Mouse (Mus musculus) liver, embryonic 13.5 days (tissue): ENCODE data around the gene Tpgs1. TPM values are rescaled to one million over a fixed set of nuclear protein-coding genes. Genes with fewer than 3 reads are reported as not detected.

Experiments
- ATAC-seq: fragments of 200-750 bp; cut with Nextera tagmentation; 2 replicates; pipeline ENCODE4 v1.8.0; 2017; ENCODE audit warnings: low read depth, mild to moderate bottlenecking, moderate number of reproducible peaks, moderate library complexity
- DNase-seq: peaks from one replicate; pipeline ENCODE4 v3.0.0; 2022
- H3K27ac ChIP-seq: fragments of 300-500 bp; sonication (generic); 2 replicates; pipeline ENCODE4 v1.5.1; 2015; ENCODE audit warnings: moderate library complexity, mild to moderate bottlenecking, inconsistent platforms
- H3K27me3 ChIP-seq: fragments of 300-500 bp; sonication (generic); 2 replicates; pipeline ENCODE4 v1.6.1; 2015; ENCODE audit warnings: mild to moderate bottlenecking, inconsistent platforms
- H3K36me3 ChIP-seq: fragments of 300-500 bp; sonication (generic); 2 replicates; pipeline ENCODE4 v1.6.1; 2015; ENCODE audit warnings: mild to moderate bottlenecking, inconsistent platforms
- H3K4me1 ChIP-seq: fragments of 300-500 bp; sonication (generic); replicated peaks from 2 replicates; pipeline ENCODE4 v1.6.1; 2015; ENCODE audit warnings: inconsistent platforms
- H3K4me2 ChIP-seq: fragments of 300-500 bp; sonication (generic); 2 replicates; pipeline ENCODE4 v1.6.1; 2015; ENCODE audit warnings: inconsistent platforms, mild to moderate bottlenecking, moderate library complexity
- H3K4me3 ChIP-seq: fragments of 300-500 bp; sonication (generic); replicated peaks from 2 replicates; pipeline ENCODE4 v1.5.1; 2015; ENCODE audit warnings: mild to moderate bottlenecking, inconsistent platforms
- H3K9ac ChIP-seq: fragments of 300-500 bp; sonication (generic); 2 replicates; pipeline ENCODE4 v1.6.1; 2015; ENCODE audit warnings: mild to moderate bottlenecking, inconsistent platforms
- H3K9me3 ChIP-seq: fragments of 300-500 bp; sonication (generic); replicated peaks from 2 replicates; pipeline ENCODE4 v1.6.1; 2016; ENCODE audit warnings: inconsistent platforms
- WGBS: fragments of 180-500 bp; shearing (Covaris S2); methylation state at CpG from one replicate; pipeline ENCODE4 v1.1.7; 2015; ENCODE audit not compliant: insufficient replicate concordance; 5-methylcytosine and 5-hydroxymethylcytosine counted together
- polyA plus RNA-seq: library from polyadenylated mRNA; unstranded; fragments of >200 nt; fragmentation: Nextera tagmentation; extraction: Ambion mirVana; gene quantifications from 2 replicates; pipeline ENCODE4 v1.2.1, GENCODE M21; 2015

Gene Tpgs1
- polyA plus RNA-seq, 1 experiment from 2014 or later: 27.5 TPM

- WGBS: 71% methylated on average over 8 of the region's 8 CpGs
- Histone ChIP-seq H3K27ac (no peak within 1 kb of the TSS), H3K9me3 (no peaks in the 10 kb centered on the region), H3K4me1 (no peaks in the 10 kb centered on the region), H3K9ac (no peak within 1 kb of the TSS), H3K36me3 (no peaks in the 10 kb centered on the region), H3K27me3 (no peaks in the 10 kb centered on the region; the same call in 1 of the 2 replicates), H3K4me3 (no peak within 1 kb of the TSS), H3K4me2 (no peak within 1 kb of the TSS)
- no peak for ATAC-seq
- no peak for DNase-seq
These were observed 23.5 kb upstream of the Tpgs1 start, which contains the start of gene Odf3l2 for GRCm38 (mm10) chr10:79645711-79646110. Gene Odf3l2, minus strand, starts transcription at chr10:79645738.

DNA sequence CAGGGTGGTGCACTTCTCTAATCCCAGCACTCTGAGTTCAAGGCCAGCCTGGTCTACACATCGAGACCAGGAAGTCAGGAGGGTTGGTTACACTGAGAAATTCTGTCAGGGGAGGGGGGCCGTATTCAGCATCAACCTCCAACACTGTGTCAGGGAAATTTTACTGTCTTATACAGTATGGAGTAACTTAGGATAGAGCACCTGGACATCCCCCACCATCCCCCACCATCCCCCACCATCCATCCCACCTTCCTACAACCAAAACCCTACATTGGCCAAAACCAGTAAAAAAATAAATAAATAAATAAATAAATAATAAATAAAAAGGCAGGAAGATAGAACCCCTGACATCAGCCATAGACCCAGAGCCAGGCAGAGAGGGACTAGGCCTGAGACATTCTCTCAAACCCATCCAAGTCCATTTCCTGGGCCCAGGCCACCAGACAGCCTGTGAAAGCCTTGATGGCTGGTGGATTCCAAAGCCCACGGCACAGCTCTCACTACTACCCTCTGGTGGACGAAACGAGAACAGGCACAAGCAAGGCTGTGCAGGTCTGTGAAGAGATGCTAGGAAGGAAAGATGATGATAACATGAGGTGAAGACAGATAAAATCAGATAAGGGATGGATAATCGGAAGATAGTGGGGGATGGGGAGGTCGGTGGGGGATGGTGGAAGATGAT lies 20.0 kb upstream of the Tpgs1 start:
- no peak for ATAC-seq
- Histone ChIP-seq H3K27ac (no peak overlapping the region), H3K9ac (no peak overlapping the region), H3K4me1 (no peaks in the 10 kb centered on the region), H3K9me3 (no peaks in the 10 kb centered on the region), H3K36me3 (no peaks in the 10 kb centered on the region), H3K4me2 (no peak overlapping the region), H3K4me3 (no peak overlapping the region), H3K27me3 (peaks cover 17% of the 10 kb centered on the region)
- DNase-seq: peak; percentile 26
- 18% methylated on average over 7 of the region's 7 CpGs for WGBS

DNA sequence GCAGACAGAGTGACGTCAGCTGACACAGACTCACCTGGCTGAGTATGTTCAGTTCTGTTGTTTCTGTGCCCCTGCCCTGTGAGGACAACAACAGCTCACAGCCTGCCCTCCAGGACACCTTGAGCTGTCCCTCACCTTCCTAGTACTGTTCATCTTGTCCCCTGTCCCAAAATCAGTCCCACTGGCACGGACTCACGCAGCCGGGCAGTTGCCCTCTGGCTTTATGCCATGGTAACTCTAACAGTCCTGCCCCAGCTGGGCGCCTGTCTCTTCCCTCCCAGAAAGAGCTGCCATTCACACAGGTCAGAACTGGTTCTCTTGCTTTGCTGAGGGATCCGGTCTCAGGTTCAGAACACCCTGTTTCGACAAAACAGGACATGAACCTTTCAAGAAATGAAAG lies 16.4 kb upstream of the Tpgs1 start:
- H3K9ac ChIP-seq: no peak overlapping the region
- no peak overlapping the region for H3K4me3 ChIP-seq
- WGBS: 63% methylated on average over 7 of the region's 7 CpGs
- H3K27me3 ChIP-seq: peaks cover 30% of the 10 kb centered on the region
- no peaks in the 10 kb centered on the region for H3K36me3 ChIP-seq
- H3K27ac ChIP-seq: no peak overlapping the region
- no peak overlapping the region for H3K4me2 ChIP-seq
- no peak for DNase-seq
- ATAC-seq: no peak
- H3K4me1 ChIP-seq: no peaks in the 10 kb centered on the region
- no peaks in the 10 kb centered on the region for H3K9me3 ChIP-seq

DNA sequence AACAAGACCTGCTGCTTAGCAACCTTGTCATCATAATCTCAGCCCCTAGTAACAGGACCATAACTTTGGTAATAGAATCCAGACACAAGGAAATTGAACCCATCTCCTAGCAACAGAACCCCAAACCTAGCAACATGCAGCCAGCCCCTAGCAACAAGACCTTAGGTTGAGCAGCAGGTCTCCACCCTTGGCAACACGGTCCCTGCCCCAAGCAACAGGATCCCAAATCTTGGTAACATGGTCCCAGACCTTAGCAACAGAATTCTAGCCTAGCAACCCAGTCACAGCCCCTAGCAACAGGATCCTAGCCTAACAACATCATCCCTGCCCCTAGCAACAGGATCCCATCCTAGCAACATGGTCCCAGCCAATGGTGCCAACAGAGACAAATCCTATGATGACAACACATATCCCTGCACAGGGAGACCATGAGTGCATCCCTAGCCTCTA lies 14.2 kb upstream of the Tpgs1 start:
- DNase-seq (no peak), ATAC-seq (no peak)
- Histone ChIP-seq H3K9me3 (no peaks in the 10 kb centered on the region), H3K4me2 (no peak overlapping the region), H3K36me3 (no peaks in the 10 kb centered on the region), H3K27me3 (peaks cover 30% of the 10 kb centered on the region), H3K27ac (no peak overlapping the region), H3K4me1 (no peaks in the 10 kb centered on the region), H3K9ac (no peak overlapping the region), H3K4me3 (no peak overlapping the region)
- WGBS: 53% methylated on average over 1 of the region's 1 CpGs

- peaks cover 5% of the 10 kb centered on the region for H3K4me1 ChIP-seq
- no peaks in the 10 kb centered on the region for H3K9me3 ChIP-seq
- H3K27ac ChIP-seq: no peak overlapping the region
- DNase-seq (no peak), ATAC-seq (no peak)
- no peak overlapping the region for H3K4me2 ChIP-seq
- H3K27me3 ChIP-seq: peaks cover 16% of the 10 kb centered on the region
- H3K36me3 ChIP-seq: no peaks in the 10 kb centered on the region
- no peak overlapping the region for H3K4me3 ChIP-seq
- WGBS: 25% methylated on average over 4 of the region's 4 CpGs
- no peak overlapping the region for H3K9ac ChIP-seq
These were observed 10.3 kb upstream of the Tpgs1 start for GRCm38 (mm10) chr10:79658829-79659228.

DNA sequence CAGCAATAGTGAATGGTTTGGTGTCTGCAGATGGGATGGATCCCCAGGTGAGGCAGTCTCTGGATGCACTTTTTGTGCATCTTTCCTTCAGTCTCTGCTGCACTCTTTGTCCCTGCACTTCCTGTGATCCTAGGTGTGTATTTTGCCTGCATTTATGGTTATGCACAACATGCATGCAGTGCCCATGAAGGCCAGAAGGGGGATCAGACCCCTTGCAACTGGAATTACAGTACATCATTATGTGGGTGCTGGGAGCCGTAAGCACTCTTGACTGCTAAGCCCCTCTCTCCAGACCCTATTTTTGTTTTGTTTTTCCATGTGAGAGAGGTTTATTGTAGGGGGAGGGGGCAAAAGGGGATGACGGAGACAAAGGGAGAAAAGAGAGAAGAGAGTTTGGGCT lies 8.9 kb upstream of the Tpgs1 start:
- DNase-seq (no peak), ATAC-seq (no peak)
- H3K4me2 ChIP-seq: no peak overlapping the region
- no peaks in the 10 kb centered on the region for H3K9me3 ChIP-seq
- H3K27me3 ChIP-seq: peaks cover 10% of the 10 kb centered on the region
- peaks cover 5% of the 10 kb centered on the region for H3K4me1 ChIP-seq
- no peak overlapping the region for H3K4me3 ChIP-seq
- 70% methylated on average over 2 of the region's 2 CpGs for WGBS
- H3K36me3 ChIP-seq: no peaks in the 10 kb centered on the region
- H3K9ac ChIP-seq: no peak overlapping the region
- H3K27ac ChIP-seq: no peak overlapping the region

DNA sequence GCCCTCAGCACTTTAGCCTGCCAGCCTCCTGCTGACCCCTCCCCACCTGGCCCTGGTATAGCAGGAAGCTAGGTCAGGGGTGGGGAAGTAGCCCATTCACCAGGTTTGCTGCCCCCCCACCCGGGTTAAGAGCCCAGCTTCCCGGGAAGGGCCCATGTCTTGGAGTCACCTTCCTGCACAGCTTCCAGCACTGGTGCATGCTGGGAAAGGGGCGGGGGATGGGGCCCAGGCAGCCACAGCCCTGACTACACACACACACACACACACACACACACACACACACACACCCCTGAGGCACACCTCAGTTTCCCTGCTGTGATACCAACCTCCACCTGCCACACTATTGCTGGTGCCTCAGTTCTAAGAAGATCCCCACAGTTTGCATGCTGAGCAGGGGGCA lies 7.3 kb upstream of the Tpgs1 start:
- Histone ChIP-seq H3K9ac (no peak overlapping the region), H3K4me2 (no peak overlapping the region), H3K27ac (no peak overlapping the region), H3K36me3 (no peaks in the 10 kb centered on the region), H3K9me3 (no peaks in the 10 kb centered on the region), H3K27me3 (peaks cover 9% of the 10 kb centered on the region; the same call in 1 of the 2 replicates), H3K4me1 (peaks cover 5% of the 10 kb centered on the region), H3K4me3 (no peak overlapping the region)
- DNase-seq: no peak
- no peak for ATAC-seq
- WGBS: 35% methylated on average over 3 of the region's 3 CpGs

DNA sequence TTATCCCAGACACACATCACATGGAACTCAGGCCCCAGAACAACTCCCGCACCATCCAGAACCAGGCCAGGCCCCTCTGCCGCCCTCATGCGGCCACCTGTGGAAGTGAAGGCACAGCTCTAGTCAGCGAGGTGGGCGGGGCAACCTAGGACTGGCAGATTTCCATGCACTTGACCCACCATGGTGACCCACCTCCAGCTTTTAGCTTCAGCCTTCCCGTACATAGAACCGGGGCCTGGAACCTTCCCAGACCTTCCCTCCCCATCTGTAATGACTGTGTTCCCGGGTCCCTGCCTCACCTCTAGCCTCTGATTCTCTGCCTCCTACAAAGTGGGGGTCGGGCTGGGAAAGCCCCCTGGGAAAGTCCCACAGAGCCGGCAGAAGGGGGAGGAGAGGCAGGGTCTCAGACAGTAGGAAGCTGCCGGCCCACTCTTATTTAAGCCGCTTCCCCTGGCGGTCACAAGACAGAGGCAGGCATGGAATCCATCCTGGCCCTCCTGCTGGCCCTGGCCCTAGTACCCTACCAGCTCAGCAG lies 5.0 kb upstream of the Tpgs1 start, which contains the start of gene Madcam1:
Gene Madcam1, plus strand, starts transcription at position 429 of the 535 bp plus-strand sequence.
- no peak within 1 kb of the TSS for H3K4me2 ChIP-seq
- peaks cover 7% of the 10 kb centered on the region for H3K4me1 ChIP-seq
- DNase-seq: peak; percentile 66
- peaks cover 9% of the 10 kb centered on the region; the same call in 1 of the 2 replicates for H3K27me3 ChIP-seq
- H3K9me3 ChIP-seq: no peaks in the 10 kb centered on the region
- ATAC-seq: no peak
- WGBS: 17% methylated on average over 13 of the region's 13 CpGs
- no peak within 1 kb of the TSS for H3K9ac ChIP-seq
- H3K4me3 ChIP-seq: no peak within 1 kb of the TSS
- H3K27ac ChIP-seq: no peak within 1 kb of the TSS
- no peaks in the 10 kb centered on the region for H3K36me3 ChIP-seq

DNA sequence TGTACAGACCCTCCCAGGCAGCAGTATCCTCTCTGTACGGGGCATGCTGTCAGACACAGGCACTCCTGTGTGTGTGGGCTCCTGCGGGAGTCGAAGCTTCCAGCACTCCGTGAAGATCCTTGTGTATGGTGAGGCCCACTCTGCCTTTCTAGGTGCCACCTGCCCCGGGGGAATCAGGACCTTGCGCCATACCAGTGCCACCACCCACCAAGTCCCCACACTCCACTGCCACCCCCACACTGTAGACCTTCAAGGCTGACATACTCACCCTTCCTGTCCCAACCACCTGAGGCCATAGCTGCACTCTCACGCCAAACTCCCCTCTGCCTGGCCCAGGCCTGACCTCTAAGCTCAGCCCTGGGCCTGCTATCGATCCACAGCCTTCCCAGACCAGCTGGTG lies 4.1 kb upstream of the Tpgs1 start:
- ATAC-seq (no peak), DNase-seq (no peak)
- H3K27me3 ChIP-seq: peaks cover 9% of the 10 kb centered on the region; the same call in 1 of the 2 replicates
- H3K36me3 ChIP-seq: no peaks in the 10 kb centered on the region
- no peak overlapping the region for H3K4me2 ChIP-seq
- H3K9ac ChIP-seq: no peak overlapping the region
- H3K9me3 ChIP-seq: no peaks in the 10 kb centered on the region
- no peak overlapping the region for H3K4me3 ChIP-seq
- H3K4me1 ChIP-seq: peaks cover 9% of the 10 kb centered on the region
- no peak overlapping the region for H3K27ac ChIP-seq
- 73% methylated on average over 8 of the region's 8 CpGs for WGBS

DNA sequence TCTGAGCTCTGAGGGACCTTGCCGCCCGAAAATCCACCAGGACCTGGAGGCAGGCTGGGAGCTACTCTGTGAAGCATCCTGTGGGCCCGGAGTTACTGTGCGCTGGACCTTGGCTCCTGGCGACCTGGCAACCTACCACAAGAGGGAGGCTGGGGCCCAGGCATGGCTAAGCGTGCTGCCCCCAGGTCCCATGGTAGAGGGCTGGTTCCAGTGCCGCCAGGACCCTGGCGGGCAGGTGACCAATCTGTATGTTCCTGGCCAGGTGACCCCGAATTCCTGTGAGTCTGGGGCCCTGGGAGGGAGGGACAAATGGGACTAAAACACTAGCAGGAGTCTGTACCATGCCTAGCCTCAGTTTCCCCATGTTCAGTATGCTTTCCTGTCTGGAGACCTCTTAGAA lies 2.7 kb upstream of the Tpgs1 start:
- Histone ChIP-seq H3K9ac (no peak overlapping the region), H3K27ac (no peak overlapping the region), H3K36me3 (no peaks in the 10 kb centered on the region), H3K9me3 (no peaks in the 10 kb centered on the region), H3K4me1 (peaks cover 24% of the 10 kb centered on the region), H3K27me3 (peaks cover 9% of the 10 kb centered on the region; the same call in 1 of the 2 replicates), H3K4me2 (no peak overlapping the region), H3K4me3 (no peak overlapping the region)
- no peak for ATAC-seq
- 53% methylated on average over 9 of the region's 9 CpGs for WGBS
- DNase-seq: no peak

DNA sequence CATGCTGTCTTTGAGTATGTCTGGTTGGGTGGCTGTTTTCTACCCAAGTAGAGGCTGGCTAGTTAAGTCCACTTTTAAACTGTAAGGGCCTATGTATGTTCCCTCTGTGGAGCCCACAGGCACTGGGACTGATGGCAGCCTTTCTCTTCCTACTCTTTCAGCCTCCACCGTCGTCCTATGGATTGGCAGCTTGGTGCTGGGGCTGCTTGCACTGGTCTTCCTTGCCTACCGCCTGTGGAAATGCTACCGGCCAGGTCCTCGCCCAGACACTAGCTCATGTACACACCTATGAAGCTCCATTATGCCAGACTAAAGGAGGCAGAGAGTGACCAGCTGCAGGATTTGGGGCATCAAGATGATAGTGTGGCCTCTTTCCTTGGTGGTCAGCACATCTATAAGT lies 1.1 kb upstream of the Tpgs1 start:
- WGBS: 77% methylated on average over 5 of the region's 5 CpGs

More for the DNA sequence above, 1.1 kb upstream of the Tpgs1 start:
- DNase-seq (no peak), ATAC-seq (no peak)
- no peak overlapping the region for H3K9ac ChIP-seq
- H3K9me3 ChIP-seq: no peaks in the 10 kb centered on the region
- peaks cover 9% of the 10 kb centered on the region; the same call in 1 of the 2 replicates for H3K27me3 ChIP-seq
- peak overlapping the region; percentile 89; the same call in 1 of the 2 replicates for H3K4me2 ChIP-seq
- H3K4me3 ChIP-seq: no peak overlapping the region
- peaks cover 23% of the 10 kb centered on the region for H3K4me1 ChIP-seq
- H3K36me3 ChIP-seq: no peaks in the 10 kb centered on the region
- H3K27ac ChIP-seq: no peak overlapping the region
